Mouse (Mus musculus) spleen, postnatal 10 days (tissue): ENCODE data around the gene Zbtb25.

ENCODE experiments used
- DNase-seq, 2 experiments: peaks; one replicate each; pipeline ENCODE4 v3.0.0; 2021 to 2022; ENCODE audit warnings: low spot score in 2 of 2

Gene Zbtb25

GRCm38 (mm10) chr12:76377059-76377458 lies 7.7 kb upstream of the Zbtb25 start:
- DNase-seq = peak in 1 of 2 experiments; percentile 38

DNA sequence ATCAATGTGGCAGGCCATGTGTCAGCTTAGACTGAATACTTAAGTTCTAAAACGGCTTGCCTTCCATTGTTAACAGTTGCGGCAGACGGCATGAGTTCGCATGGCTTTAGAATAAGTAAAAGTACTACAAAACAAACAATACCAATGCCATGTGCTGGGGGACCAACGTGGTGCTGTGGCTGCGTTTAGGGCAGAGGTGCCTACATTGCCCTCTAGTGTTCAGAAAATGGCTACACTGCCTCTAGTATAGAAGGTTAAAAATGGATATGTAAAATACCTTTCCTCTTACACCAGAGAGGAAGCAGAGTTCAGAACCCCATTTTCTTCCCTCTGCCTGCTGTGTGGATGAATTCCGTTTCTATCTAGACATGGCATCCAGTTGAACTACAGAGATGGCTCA lies 7.2 kb upstream of the Zbtb25 start:
- peak in 1 of 2 experiments; percentile 62 for DNase-seq

GRCm38 (mm10) chr12:76375506-76375905 lies 6.1 kb upstream of the Zbtb25 start:
- no peak for DNase-seq

DNA sequence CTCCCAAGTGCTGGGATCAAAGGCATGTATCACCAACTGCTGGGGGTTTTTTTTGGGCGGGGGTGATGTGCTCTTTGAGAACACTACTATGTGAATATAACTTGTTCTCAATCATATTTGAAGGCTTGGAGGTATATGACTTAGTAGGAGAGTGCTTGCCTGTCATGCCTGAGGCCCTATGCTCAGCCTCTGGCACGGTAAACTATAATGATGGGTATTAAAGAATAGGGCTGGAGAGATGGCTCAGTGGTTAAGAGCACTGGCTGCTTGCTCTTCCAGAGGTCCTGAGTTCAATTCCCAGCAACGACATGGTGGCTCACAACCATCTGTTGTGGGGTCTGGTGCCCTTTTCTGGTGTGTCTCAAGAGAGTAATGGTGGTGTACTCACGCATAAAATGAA lies 5.5 kb upstream of the Zbtb25 start:
- DNase-seq = no peak

DNA sequence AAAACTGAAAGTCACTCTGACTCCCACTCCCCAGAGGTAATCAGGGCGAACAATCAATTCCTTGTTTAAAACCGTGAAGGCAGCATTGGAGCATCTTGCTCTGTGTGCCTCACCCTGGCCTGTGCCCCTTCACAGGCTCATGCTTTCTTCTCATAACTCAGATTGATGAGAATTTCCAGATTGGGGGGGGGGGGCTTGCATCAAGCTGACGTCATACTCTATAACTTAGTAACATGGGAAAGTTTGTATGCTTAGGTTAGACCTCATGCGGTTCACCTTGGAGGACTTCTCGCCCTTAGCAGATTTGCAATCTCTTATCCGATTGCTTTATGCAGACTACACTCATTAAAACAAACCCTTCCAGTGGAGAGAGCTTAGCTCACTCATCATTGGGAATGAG lies 4.6 kb upstream of the Zbtb25 start:
- no peak for DNase-seq

DNA sequence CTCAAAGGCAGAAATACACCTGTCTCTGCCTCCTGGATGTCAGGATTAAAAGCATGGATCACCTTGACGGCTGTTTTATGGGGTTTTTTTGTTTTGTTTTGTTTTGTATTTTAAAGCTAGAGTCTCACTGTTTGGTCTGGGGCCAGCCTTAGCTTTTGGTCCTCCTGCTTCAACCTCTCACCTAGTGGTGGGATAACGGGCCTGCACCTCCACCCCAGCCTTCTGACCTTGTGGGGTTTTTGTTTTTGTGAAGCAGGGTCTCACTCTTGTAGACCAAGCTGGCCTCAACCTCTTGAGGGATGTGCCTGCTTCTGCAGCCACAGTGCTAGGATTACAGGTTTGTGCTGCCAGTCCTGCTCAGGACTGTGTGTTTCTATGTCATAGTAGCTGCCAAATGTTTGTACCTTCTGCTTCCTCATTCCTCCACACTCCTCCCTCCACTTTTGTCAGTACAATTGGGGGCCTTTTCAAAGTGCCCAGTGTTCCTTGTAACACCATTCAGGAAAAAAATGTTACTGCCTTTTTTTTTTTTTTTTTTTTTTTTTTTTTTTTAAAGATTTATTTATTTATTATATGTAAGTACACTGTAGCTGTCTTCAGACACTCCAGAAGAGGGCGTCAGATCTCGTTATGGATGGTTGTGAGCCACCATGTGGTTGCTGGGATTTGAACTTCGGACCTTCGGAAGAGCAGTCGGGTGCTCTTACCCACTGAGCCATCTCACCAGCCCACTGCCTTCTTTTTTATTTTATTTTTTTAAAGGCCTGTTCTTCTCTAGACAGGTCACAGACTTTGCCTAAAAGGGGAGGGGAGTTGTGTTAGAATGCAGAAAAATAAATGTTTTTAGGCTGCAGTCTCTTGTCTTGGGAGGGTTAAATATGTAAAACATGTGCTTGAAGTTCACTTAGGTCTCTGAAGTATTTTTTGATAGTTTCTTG lies 3.7 kb upstream of the Zbtb25 start:
- peak; percentile 45 to 69 for DNase-seq

DNA sequence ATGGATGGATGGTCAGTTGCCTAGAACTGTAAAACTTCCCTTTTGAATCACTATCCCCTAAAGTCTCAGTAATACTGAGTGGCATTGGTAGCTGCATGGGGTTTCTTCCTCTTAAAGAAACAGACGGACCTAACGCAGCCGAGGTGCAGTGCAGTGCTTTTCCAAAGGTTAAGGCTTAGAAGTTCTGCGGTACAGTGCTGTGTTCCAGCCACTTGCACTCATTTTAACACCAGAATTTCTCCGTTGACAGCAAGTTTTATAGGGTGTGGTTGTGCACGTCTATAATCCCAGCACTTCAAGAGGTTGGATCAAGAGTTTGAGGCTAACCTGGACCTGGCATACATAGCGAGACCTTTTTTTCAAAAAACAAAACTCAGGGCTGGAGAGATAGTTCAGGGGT lies 2.6 kb upstream of the Zbtb25 start:
- DNase-seq = no peak

DNA sequence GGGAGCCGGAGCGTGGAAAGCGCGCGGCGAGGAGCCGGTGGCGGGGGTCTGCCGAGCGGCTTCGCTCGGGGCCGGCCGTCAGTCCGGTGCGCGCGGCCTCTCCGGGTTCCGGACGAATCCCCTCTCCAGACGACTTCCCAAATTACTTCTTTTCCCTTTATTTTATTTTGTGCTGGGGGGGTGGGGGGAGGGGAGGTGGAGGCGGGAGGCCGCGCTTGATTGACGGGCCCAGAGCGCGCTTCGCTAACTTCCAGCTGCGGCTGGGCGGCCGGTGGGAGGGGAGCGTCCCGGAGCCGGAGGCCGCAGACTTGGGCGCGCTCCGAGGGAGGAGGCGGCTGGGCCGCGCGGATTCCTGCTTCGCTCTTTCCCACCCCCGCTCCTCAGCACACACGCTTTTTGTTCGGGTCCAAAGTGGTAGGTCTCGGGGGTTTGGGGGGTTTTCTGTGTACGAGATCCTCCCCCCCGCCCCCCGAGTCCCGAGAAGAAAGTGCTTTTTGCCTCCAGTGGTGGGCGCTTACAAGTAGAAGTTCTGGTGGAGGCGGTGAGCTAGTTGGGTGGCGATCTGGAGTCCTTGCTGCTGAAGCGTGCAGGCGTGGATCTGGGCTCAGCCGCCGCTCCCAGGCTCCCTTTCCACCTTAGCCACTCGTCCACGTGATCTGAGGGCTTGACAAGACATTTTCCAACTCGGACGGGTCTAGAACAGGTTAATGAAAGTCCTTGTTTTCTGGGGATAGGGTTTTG lies 1.6 kb upstream of the Zbtb25 start:
- DNase-seq = peak; percentile 76 to 83

- peak; percentile 83 to 88 for DNase-seq
Measured at GRCm38 (mm10) chr12:76369978-76370830, 802 bp upstream of the Zbtb25 start, which contains the start of gene Zbtb1. Gene Zbtb1, plus strand, starts transcription at chr12:76370266.

DNA sequence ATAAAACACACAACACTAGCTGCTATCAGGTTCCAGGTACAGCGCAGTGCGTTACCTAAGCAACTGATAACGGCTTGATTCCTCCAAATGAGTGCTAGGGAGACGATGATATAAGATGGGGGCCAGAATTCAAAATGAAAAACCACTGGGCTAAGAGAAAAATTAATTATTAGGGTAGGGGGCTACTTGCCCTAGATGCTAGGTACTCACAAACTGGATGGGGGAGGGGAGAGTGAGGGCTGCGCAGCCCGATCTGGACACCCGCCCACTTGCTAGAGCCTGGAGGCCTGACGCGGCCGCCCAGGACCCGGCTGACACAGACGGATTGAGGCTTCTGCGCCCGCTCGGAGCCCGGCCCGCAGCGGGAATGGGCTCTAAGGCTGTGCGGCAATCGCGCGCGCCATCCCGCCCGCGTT lies 604 bp downstream of the Zbtb25 start:
- DNase-seq = no peak

GRCm38 (mm10) chr12:76368201-76368789 lies 1.1 kb downstream of the Zbtb25 start:
- peak; percentile 35 to 41 for DNase-seq

DNA sequence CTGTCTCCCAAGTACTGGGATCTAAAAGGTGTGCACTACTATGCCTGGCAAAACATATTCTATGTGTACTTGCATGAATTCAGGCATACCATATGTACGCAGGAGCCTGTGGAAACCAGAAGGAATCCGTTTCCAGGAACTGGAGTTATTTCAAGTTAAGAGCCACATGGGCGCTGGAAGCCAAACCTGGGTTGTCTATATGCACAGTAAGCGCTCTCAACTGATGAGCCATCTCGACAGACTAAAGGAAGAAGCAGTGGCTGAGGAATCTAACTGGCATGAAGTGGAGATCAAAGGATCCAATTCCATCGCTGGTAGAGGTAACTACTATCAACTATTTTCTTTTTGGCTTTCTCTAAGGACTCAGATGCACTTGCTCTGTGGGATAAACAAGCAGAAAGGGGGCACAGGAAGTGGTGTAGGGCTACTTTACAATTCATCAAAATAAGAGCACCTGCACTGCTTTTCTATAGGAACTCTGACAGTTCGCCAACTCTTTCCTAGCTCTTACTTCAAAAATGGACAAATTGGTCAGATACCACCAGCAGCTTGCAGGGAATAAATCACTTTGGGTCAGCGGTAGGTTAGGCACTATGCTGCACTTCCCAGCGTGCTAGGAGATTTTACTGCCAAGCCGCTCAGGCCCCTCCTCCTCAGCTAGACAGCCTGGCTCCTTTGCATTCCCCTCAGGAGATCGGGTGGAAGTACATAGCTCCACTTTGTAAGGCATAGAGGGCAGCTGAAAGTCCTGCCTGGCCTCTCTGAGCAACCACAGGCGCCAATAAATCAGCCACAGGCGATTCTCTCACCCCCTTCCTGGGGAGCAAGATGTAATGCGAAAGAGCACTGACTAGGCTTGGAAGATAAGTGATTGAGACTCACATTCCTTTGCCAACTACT lies 2.1 kb downstream of the Zbtb25 start:
- peak; percentile 40 to 50 for DNase-seq

DNA sequence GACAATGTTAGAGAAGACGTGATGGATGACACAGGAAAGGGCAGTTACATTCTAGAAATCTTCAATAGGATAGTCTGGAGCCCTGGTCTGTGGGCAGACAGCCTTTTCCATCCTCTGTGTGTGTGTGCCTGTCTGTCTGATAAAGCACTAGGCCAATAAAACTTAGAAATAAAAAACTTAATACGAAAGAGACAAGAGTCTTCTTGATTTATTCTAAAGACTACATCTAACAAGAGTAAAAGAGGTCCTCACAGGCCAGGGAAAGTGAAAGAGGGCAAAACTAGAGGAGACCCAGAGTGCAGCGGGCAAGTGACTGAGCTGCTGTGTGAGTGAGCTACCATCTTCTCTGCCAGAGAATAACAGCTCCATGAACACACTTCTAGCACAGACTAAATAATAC lies 3.1 kb downstream of the Zbtb25 start:
- DNase-seq = no peak

DNA sequence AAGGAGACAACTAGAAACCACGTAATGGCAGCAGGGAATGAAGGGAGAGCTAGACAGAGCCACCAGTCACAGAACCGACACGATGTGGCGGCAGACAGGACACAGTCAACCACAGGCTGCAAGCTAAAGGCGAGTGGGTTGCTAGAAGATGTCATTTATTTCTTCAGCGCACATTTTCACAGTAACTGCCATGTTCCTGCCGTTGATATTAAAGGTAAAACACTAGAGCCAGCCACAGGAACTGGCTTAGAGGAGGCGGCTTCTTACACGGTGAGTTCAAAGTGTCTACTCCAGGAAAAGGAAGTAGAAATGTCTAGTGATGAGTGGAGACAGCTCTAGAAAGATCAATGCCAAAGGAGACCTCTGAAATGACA lies 7.1 kb downstream of the Zbtb25 start:
- DNase-seq = peak in 1 of 2 experiments; percentile 24

GRCm38 (mm10) chr12:76361405-76362302 lies 7.7 kb downstream of the Zbtb25 start:
- no peak for DNase-seq

DNA sequence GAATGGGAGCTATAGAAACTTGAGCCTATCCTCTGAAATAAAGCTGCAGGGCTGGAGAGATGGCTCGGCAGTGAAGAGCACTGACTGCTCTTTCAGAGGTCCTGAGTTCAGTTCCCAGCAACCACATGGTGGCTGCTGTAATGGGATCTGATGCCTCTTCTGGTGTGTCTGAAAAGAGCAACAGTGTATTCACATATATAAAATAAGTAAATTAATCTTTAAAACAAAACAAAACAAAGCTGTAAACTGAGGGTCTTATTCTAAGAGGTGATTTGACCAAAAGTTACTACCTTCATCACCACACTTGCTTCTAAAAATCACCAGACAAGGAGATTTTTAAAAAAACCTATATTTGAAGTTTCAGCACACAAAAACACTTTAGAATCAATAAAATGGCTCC lies 8.5 kb downstream of the Zbtb25 start:
- DNase-seq = no peak

GRCm38 (mm10) chr12:76349680-76350220 lies 19.7 kb downstream of the Zbtb25 start:
- no peak for DNase-seq

GRCm38 (mm10) chr12:76345759-76346455 lies 23.5 kb downstream of the Zbtb25 start:
- DNase-seq = peak in 1 of 2 experiments; percentile 35
